8 mouse cellular contexts compared by ENCODE assay signal in the genomic region with DNA sequence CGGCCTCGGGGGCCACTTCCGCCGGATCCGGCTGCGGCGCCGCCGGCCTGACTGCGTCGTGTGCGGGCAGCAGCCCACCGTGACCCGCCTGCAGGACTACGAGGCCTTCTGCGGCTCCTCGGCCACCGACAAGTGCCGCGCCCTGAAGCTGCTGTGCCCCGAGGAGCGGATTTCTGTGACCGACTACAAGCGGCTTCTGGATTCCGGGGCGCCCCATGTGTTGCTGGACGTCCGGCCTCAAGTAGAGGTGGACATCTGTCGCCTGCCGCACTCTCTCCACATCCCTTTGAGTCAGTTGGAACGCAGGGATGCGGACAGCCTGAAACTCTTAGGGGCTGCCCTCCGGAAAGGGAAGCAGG. TPM values are rescaled to one million over a fixed set of nuclear protein-coding genes. Genes with fewer than 3 reads are reported as not detected.
DNase-seq lines count a peak whose midpoint lies in the region; ATAC-seq and TF ChIP-seq lines count a peak whose summit lies in the region.

No protein-coding gene starts in this region.

- DNase-seq in lung, embryonic 14.5 days = no peak
- no peak for DNase-seq in lung, postnatal 10 days
- no peak for DNase-seq in hindbrain, postnatal 0 days (ENCODE audit: low spot score)
- DNase-seq in embryo, embryonic 9.5 days (ENCODE audit: extremely low spot score) = no peak
- DNase-seq in layer of hippocampus, postnatal 36 days = no peak
- DNase-seq in spleen, postnatal 36 days (ENCODE audit: low spot score in 2 of 2) = no peak

- TF ChIP-seq CTCF in lung, embryonic 14.5 days (IDR thresholded peaks at IDR 0.05; ENCODE audit: low read depth) = no peak
- TF ChIP-seq CTCF in hindbrain, postnatal 0 days (IDR thresholded peaks at IDR 0.05; ENCODE audit: low read depth) = no peak

- H3K4me3 ChIP-seq in lung, embryonic 14.5 days (ENCODE audit: low read depth, low read length) = peak overlapping the region; percentile 100
- peak overlapping the region; percentile 99 for H3K4me3 ChIP-seq in embryonic facial prominence, embryonic 15.5 days (replicated peaks)
- peak overlapping the region; percentile 100 for H3K4me3 ChIP-seq in hindbrain, postnatal 0 days (ENCODE audit: low read length)
- H3K4me3 ChIP-seq in neural tube, embryonic 12.5 days = peak overlapping the region; percentile 100

- H3K9ac ChIP-seq in lung, embryonic 14.5 days = peak overlapping the region; percentile 92
- H3K9ac ChIP-seq in embryonic facial prominence, embryonic 15.5 days = peak overlapping the region; percentile 96
- peak overlapping the region; percentile 98; the same call in 1 of the 2 replicates for H3K9ac ChIP-seq in hindbrain, postnatal 0 days (replicated peaks; ENCODE audit: low read length)
- H3K9ac ChIP-seq in neural tube, embryonic 12.5 days = peak overlapping the region; percentile 96

- no peaks in the 10 kb centered on the region for H3K9me3 ChIP-seq in lung, embryonic 14.5 days (ENCODE audit: low read depth, low read length)
- no peaks in the 10 kb centered on the region for H3K9me3 ChIP-seq in embryonic facial prominence, embryonic 15.5 days (replicated peaks)
- no peaks in the 10 kb centered on the region for H3K9me3 ChIP-seq in hindbrain, postnatal 0 days (ENCODE audit: low read length)
- no peaks in the 10 kb centered on the region for H3K9me3 ChIP-seq in neural tube, embryonic 12.5 days

- no peak for ATAC-seq in lung, embryonic 14.5 days (ENCODE audit: insufficient read depth)
- no peak for ATAC-seq in embryonic facial prominence, embryonic 15.5 days (ENCODE audit: insufficient number of reproducible peaks, low FRiP score, low TSS enrichment, low read depth)
- ATAC-seq in hindbrain, postnatal 0 days = no peak
- no peak for ATAC-seq in neural tube, embryonic 12.5 days (ENCODE audit: low FRiP score, low read depth)

- peak overlapping the region; percentile 99 for H3K4me2 ChIP-seq in lung, embryonic 14.5 days
- H3K4me2 ChIP-seq in embryonic facial prominence, embryonic 15.5 days (replicated peaks) = peak overlapping the region; percentile 98
- H3K4me2 ChIP-seq in hindbrain, postnatal 0 days (ENCODE audit: low read depth, low read length) = peak overlapping the region; percentile 95
- peak overlapping the region; percentile 100 for H3K4me2 ChIP-seq in neural tube, embryonic 12.5 days (replicated peaks)

- H3K27me3 ChIP-seq in lung, embryonic 14.5 days (ENCODE audit: insufficient read depth, low read length) = no peaks in the 10 kb centered on the region
- no peaks in the 10 kb centered on the region for H3K27me3 ChIP-seq in embryonic facial prominence, embryonic 15.5 days
- no peaks in the 10 kb centered on the region for H3K27me3 ChIP-seq in hindbrain, postnatal 0 days (ENCODE audit: insufficient read depth, low read length)
- no peaks in the 10 kb centered on the region for H3K27me3 ChIP-seq in neural tube, embryonic 12.5 days (replicated peaks)

- H3K36me3 ChIP-seq in lung, embryonic 14.5 days (ENCODE audit: insufficient read depth) = peaks cover 38% of the 10 kb centered on the region
- peaks cover 24% of the 10 kb centered on the region for H3K36me3 ChIP-seq in embryonic facial prominence, embryonic 15.5 days
- H3K36me3 ChIP-seq in hindbrain, postnatal 0 days (ENCODE audit: insufficient read depth, low read length) = peaks cover 5% of the 10 kb centered on the region; the same call in 1 of the 2 replicates
- peaks cover 13% of the 10 kb centered on the region for H3K36me3 ChIP-seq in neural tube, embryonic 12.5 days

- peaks cover 14% of the 10 kb centered on the region; the same call in 1 of the 2 replicates for H3K4me1 ChIP-seq in lung, embryonic 14.5 days (ENCODE audit: insufficient read depth)
- H3K4me1 ChIP-seq in embryonic facial prominence, embryonic 15.5 days = peaks cover 31% of the 10 kb centered on the region
- H3K4me1 ChIP-seq in hindbrain, postnatal 0 days (ENCODE audit: insufficient read depth, low read length) = peaks cover 23% of the 10 kb centered on the region
- H3K4me1 ChIP-seq in neural tube, embryonic 12.5 days = peaks cover 27% of the 10 kb centered on the region

- no peak overlapping the region for H3K27ac ChIP-seq in lung, embryonic 14.5 days (ENCODE audit: low read depth)
- no peak overlapping the region for H3K27ac ChIP-seq in embryonic facial prominence, embryonic 15.5 days (replicated peaks)
- peak overlapping the region; percentile 98; the same call in 1 of the 2 replicates for H3K27ac ChIP-seq in hindbrain, postnatal 0 days
- H3K27ac ChIP-seq in neural tube, embryonic 12.5 days = no peak overlapping the region

- WGBS in lung, embryonic 14.5 days = 50% methylated on average over 33 of the region's 33 CpGs
- WGBS in embryonic facial prominence, embryonic 15.5 days = 49% methylated on average over 33 of the region's 33 CpGs
- WGBS in hindbrain, postnatal 0 days = 61% methylated on average over 33 of the region's 33 CpGs
- WGBS in neural tube, embryonic 12.5 days = 68% methylated on average over 33 of the region's 33 CpGs

RNA-seq across cellular contexts. Expression of gene Mocs3, which starts 1.0 kb away (rescaled TPM):
- polyA plus RNA-seq in lung, embryonic 14.5 days (2014; fragmentation: Nextera tagmentation; extraction: Ambion mirVana) = 7.7 and 10.0 TPM in 2 replicates
- polyA plus RNA-seq in embryonic facial prominence, embryonic 15.5 days (2015; fragmentation: Nextera tagmentation; extraction: Ambion mirVana) = 8.0 and 8.8 TPM in 2 replicates
- total RNA-seq in hindbrain, postnatal 0 days (2014; rRNA removed) = 24.9 and 27.0 TPM in 2 replicates
- polyA plus RNA-seq in hindbrain, postnatal 0 days (2015; fragmentation: Nextera tagmentation; extraction: Ambion mirVana) = 7.8 and 8.2 TPM in 2 replicates
- polyA plus RNA-seq in neural tube, embryonic 12.5 days (2016; fragmentation: Nextera tagmentation; extraction: Ambion mirVana) = 12.5 TPM in 2 replicates
- total RNA-seq in layer of hippocampus, postnatal 36 days (2021) = 10 to 100 TPM; 16.3 to 17.8 TPM

RNA-seq across cellular contexts. Expression of gene Dpm1, which starts 1.1 kb away (rescaled TPM):
- 81.4 and 84.6 TPM in 2 replicates for polyA plus RNA-seq in lung, embryonic 14.5 days (2014; fragmentation: Nextera tagmentation; extraction: Ambion mirVana)
- 92.0 and 102 TPM in 2 replicates for polyA plus RNA-seq in embryonic facial prominence, embryonic 15.5 days (2015; fragmentation: Nextera tagmentation; extraction: Ambion mirVana)
- total RNA-seq in hindbrain, postnatal 0 days (2014; rRNA removed) = 82.9 and 200 TPM in 2 replicates
- polyA plus RNA-seq in hindbrain, postnatal 0 days (2015; fragmentation: Nextera tagmentation; extraction: Ambion mirVana) = 99.2 and 104 TPM in 2 replicates
- 70.4 and 79.4 TPM in 2 replicates for polyA plus RNA-seq in neural tube, embryonic 12.5 days (2016; fragmentation: Nextera tagmentation; extraction: Ambion mirVana)
- 10 to 100 TPM; 79.7 to 84.2 TPM for total RNA-seq in layer of hippocampus, postnatal 36 days (2021)

RNA-seq across cellular contexts. Expression of gene Gm20716, which starts 1.3 kb away (rescaled TPM):
- 23.1 and 24.7 TPM in 2 replicates for polyA plus RNA-seq in lung, embryonic 14.5 days (2014; fragmentation: Nextera tagmentation; extraction: Ambion mirVana)
- polyA plus RNA-seq in embryonic facial prominence, embryonic 15.5 days (2015; fragmentation: Nextera tagmentation; extraction: Ambion mirVana) = 18.3 and 18.6 TPM in 2 replicates
- total RNA-seq in hindbrain, postnatal 0 days (2014; rRNA removed) = 11.7 and 15.7 TPM in 2 replicates
- polyA plus RNA-seq in hindbrain, postnatal 0 days (2015; fragmentation: Nextera tagmentation; extraction: Ambion mirVana) = 14.3 and 14.4 TPM in 2 replicates
- polyA plus RNA-seq in neural tube, embryonic 12.5 days (2016; fragmentation: Nextera tagmentation; extraction: Ambion mirVana) = 18.6 and 22.8 TPM in 2 replicates
- total RNA-seq in layer of hippocampus, postnatal 36 days (2021) = 10 to 100 TPM; 30.1 to 34.0 TPM

RNA-seq across cellular contexts. Expression of gene Adnp, which starts 24.5 kb away (rescaled TPM):
- polyA plus RNA-seq in lung, embryonic 14.5 days (2014; fragmentation: Nextera tagmentation; extraction: Ambion mirVana) = 12.4 and 16.2 TPM in 2 replicates
- 3.4 and 7.6 TPM in 2 replicates for polyA plus RNA-seq in embryonic facial prominence, embryonic 15.5 days (2015; fragmentation: Nextera tagmentation; extraction: Ambion mirVana)
- total RNA-seq in hindbrain, postnatal 0 days (2014; rRNA removed) = 37.5 and 47.1 TPM in 2 replicates
- polyA plus RNA-seq in hindbrain, postnatal 0 days (2015; fragmentation: Nextera tagmentation; extraction: Ambion mirVana) = 11.1 and 14.1 TPM in 2 replicates
- polyA plus RNA-seq in neural tube, embryonic 12.5 days (2016; fragmentation: Nextera tagmentation; extraction: Ambion mirVana) = 24.4 and 32.1 TPM in 2 replicates
- total RNA-seq in layer of hippocampus, postnatal 36 days (2021) = 10 to 100 TPM; 84.3 to 90.6 TPM

RNA-seq across cellular contexts. Expression of gene Kcng1, which starts 50.1 kb away (rescaled TPM):
- 0.14 and 0.83 TPM in 2 replicates for polyA plus RNA-seq in lung, embryonic 14.5 days (2014; fragmentation: Nextera tagmentation; extraction: Ambion mirVana)
- 1.7 and 2.1 TPM in 2 replicates for polyA plus RNA-seq in embryonic facial prominence, embryonic 15.5 days (2015; fragmentation: Nextera tagmentation; extraction: Ambion mirVana)
- total RNA-seq in hindbrain, postnatal 0 days (2014; rRNA removed) = 0.32 and 0.89 TPM in 2 replicates
- polyA plus RNA-seq in hindbrain, postnatal 0 days (2015; fragmentation: Nextera tagmentation; extraction: Ambion mirVana) = 1.1 TPM in 2 replicates
- 0.42 and 0.48 TPM in 2 replicates for polyA plus RNA-seq in neural tube, embryonic 12.5 days (2016; fragmentation: Nextera tagmentation; extraction: Ambion mirVana)
- 10 to 100 TPM; 36.3 to 39.0 TPM for total RNA-seq in layer of hippocampus, postnatal 36 days (2021)
